Mouse (Mus musculus) adrenal gland, postnatal 36 days (tissue): ENCODE results near the gene Tgds. TPM values are rescaled to one million over a fixed set of nuclear protein-coding genes. Genes with fewer than 3 reads are reported as not detected.
"Not testable (repeated sequence)": the region's sequence is repeated elsewhere in the genome, so short reads cannot be mapped to it uniquely, and the experiment has no call there.

Source experiments
- DNase-seq, 2 experiments: peaks; one replicate each; pipeline ENCODE4 v3.0.0; 2021; ENCODE audit warnings: mixed read lengths in 1 of 2
- total RNA-seq, 2 experiments: library from RNA; stranded (reverse); gene quantifications; 2 replicates each; pipeline ENCODE4 v1.2.3; 2021

The Tgds gene
- total RNA-seq, 2 experiments from 2014 or later: 17.6 to 24.9 TPM

DNA sequence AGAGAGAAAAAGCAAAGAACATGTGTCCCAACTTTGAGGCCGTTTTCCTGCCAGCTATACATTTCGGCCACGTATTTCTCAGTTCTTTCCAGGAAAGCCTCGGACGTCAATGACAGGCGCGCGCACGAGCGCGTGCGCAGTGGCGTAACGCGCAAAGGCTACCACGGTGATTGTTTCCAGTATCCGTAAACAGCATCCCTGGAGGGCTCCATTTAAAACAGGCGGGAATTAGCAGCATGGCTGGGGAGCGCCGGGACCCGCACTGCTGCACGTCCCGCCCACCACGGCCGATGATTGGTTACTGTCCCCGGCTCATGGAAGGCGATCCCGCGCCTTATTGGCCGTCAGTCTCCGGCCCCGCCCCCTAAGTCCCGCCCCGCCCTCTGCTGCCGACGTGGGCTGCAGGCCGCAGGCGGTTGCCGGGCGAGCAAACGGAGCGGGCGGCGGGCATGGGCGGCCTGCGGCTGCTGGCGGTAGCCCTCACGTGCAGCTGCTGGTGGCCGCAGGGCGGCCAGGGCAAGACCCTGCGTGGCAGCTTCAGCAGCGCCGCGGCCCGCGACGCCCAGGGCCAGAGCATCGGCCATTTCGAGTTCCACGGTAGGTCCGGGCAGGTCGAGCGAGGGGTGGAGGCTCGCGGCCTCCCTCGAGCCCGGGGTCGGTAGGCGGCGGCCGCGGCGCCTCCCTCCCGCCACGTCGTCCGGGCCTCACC lies 4.3 kb upstream of the Tgds start, which contains the start of gene Gpr180:
TSS of gene Gpr180 (plus strand) at position 415 of the 709 bp plus-strand sequence.
- DNase-seq: peak; percentile 98 to 99

DNA sequence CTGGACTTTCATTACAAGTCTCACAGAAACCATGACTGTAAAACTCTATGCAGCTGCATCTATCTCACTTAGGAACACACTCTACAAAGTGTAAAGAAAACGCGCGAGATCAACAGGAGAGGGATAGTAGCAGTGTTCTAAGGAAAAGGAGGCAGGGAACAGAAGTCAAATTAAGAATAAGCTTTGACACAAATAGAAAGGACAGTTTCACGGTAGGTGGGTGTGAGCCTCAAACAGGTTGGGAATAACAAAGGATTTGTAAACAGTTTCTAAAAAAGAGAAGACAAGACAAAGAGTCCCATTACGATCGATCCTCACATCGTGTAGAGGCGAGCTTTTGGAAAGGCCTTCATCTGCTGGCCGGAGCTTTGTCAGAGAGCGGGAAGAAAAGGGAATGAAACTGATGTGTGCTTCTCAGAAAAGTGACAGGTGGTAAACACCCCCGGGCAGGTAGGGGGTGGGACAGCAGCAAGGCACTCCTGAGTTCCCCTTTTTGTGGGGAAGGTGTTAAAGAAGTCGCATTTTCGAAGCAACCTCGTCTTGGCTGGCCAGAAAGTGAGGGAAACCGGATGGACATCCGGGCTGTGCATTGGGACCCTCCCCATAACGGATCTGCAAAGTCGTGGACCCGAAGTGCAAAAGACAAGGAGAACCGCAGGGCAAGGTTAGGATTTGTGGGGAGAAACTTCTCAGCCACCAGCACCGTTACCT lies 469 bp downstream of the Tgds start:
- no peak for DNase-seq

DNA sequence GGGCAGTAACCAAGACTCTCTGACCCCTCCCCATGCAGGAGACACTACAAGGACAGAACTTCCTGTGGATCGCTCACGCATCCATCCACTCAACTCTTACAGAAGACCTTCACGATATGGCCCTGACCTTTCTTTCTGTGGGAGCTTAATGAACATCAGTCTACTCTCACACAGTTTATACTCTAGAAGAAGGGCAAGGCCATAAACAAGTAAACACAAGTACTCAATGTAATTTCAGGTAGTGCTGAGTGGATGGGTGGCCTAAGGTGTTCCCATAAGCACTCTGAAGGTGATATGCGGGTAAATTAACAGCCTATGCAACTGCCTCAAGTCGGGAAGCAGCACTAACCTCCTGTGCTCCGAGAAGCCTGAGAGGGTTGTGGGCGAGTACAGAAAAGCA lies 1.1 kb downstream of the Tgds start:
- no peak for DNase-seq

DNA sequence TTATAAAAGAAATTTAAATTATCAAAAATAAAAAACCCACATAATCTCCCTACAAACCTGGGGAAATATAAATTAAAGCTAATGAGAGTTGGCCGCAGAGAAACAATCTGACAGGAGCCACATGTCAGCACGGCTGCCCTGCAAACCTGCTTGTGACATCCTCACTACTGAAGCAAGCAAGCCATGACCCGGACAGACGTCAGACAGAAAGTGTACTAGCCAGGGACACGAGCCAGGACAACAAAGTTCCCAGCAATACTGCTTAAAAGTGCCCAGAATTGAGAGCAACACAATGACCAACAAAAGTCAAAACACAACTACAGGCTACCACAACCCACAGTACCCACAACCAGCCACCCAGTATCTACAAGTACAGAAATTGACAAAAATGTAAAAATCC lies 6.3 kb downstream of the Tgds start:
- DNase-seq: no peak

DNA sequence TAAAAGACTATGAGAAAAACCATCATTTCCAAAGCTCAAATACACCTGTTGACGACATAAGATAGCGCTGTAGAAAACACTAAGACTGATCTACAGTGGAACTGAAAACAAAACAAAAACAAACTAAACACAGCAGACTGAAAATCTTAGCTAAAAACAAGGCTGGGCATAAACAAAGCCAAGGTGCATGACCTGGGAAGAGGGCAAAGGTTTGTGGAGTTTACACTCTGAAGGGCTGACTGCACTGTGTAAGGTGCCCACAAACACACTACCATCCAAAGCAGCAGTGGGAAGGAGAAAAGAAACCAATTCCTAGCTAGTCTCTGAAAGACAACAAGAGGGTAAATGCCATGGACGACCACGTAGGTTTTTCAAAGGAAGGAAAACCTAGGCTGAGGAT lies 7.8 kb downstream of the Tgds start:
- no peak for DNase-seq

DNA sequence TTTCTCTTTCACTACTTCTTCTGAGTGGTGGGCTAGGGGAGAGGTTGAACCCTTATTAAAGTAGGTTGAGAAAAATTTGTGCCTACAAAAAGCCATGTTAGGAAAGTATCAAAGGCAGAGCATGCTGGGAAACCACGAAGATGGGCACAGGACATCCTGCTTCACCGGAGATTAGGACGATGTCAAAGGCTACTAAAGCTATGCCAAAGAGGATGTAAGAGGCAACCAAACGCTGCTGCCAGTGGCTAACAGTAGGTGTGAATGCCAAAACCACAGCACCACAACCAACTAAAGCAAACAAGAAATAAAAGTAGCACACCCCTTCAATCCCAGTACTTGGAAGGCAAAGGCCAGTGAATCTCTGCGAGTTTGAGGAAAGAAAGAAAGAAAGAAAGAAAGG lies 8.4 kb downstream of the Tgds start:
- DNase-seq: no peak

DNA sequence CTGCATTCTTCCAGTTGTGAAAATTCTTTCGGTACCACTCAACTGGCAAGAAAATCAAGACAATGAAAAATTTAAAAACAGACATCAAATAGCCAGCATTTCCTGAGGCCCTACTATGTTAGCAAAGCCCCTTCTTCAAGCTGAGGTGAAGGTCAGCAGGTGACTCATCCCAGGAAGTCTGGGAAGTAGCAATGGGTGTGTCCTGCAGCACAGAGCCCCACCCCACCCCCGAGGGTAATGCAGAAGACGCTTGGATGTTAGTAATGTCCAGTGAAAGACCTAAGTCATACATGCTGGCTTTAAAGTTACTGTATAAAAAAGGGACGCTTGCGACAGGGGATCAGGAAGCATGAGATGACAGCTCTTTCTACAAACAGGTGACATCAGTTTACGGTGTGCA lies 19.4 kb downstream of the Tgds start:
- DNase-seq: no peak

DNA sequence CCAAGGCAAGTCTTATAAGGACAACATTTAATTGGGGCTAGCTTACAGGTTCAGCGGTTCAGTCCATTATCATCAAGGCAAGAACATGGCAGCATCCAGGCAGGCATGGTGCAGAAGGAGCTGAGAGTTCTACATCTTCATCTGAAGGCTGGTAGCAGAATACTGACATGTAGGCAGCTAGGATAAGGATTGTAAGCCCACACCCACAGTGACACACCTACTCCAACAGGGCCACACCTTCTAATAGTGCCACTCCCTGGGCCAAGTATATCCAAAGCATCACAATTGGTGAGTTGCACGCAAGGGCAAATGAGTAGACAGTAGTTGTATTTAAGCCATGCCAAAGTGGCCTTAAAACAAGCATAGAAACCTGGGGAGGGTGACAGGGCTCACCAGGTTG lies 25.1 kb downstream of the Tgds start:
- not testable (repeated sequence) for DNase-seq

DNA sequence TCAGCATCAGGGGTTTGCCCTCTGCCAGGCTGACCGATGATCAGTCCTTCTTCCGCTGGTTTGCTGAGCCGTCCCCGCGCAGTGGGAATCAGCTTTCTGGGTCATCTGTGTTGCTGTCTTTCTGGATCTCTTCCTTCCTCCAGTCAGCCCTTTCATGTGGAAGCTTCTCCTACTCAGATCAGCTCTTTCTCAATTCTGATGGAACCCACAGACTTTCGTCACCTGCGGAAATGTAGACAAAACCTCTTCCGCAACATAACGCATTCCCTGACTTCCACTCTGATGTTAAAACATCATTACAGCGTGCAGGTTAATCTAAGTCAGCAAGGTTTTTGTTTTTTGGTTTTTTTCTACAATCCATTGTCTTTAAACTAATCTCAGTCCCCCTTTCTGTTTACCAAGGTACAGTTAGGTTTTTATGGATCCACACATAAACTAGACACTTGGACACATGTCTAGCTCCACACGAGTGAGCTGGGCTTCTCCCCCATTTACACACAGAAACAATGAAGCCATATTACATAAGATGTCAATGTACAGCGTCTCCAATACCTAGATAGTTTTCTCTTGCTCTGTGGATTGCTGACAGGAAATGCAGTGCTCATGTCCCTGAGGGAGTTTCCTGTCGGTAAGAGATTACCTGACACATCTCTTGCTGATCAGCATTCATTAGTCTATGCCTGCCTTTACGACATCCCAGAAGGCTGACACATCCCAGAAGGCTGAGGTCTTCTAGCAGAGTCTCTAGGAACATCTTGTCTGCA lies 31.1 kb downstream of the Tgds start:
- no peak for DNase-seq

DNA sequence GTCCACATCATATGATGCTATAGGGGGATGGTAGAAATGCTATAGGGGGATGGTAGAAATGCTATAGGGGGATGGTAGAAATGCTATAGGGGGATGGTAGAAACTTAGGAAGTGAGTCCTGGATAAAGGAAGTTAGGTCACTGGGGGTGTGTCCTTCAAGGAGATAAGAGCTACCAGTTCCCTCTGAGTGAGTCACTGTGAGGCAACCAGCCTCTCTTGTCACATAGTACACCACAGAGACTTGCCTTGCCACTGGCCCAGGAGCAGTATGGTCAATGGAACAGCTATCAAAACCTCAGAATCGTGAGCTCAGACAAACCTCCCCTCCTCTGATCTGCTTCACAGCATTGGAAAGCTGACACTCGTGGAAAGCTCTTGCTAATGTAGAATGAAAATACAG lies 34.3 kb downstream of the Tgds start:
- no peak for DNase-seq

DNA sequence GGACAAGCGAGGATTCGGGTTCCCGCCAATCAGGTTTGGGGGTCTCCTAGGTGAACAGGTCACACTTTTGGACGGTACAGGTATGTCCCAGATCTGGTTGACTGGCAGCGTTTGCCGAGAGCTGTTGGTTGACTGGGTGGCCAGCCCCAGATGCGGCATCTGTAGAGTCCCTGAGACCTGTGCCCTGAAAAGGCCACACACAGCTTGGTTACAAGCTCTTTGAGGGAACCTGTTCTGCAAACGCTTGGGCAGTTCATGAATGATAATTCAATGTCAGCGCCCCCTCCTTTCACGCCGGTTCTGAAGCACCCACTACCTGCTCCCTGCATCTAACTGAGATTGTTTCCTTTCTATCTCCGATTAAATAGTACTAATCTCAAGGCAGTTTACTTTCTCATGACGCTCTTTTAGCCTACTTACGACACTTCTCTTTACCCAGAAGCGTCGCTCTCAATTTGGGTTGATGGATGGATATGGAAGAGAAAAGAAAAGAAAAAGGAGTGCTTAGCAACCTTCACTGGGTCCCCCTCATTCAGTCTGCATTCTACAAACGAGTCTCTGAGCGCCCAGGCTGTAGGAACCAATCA lies 42.7 kb downstream of the Tgds start:
- peak in 1 of 2 experiments; percentile 21 for DNase-seq

DNA sequence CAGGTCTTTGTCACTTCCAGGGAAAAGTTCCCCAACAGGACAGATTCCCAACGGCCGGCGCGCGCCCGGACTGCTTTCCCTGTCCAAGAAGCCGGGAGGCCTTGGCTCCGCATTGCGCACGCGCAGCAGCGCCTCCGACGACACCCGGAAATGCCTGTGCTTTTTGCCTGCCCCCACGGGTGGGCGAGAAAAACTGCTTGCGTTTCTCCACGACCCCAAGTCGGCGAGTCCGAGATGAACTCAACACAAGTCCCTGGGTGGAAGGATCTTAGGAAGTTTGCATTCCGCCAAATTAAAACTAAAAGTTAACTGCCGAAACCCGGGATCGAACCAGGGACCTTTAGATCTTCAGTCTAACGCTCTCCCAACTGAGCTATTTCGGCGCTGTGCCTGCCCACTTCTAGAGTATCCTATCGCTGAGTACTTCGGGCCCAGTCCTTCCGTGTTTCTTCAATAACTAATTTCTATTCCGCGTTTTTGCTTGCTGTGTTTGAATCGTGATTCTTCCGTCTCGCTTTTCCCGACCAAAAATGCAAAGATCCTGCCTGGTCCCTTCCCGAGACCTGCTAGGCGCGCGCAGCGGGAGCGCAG lies 43.2 kb downstream of the Tgds start:
- DNase-seq: peak; percentile 95 to 96

DNA sequence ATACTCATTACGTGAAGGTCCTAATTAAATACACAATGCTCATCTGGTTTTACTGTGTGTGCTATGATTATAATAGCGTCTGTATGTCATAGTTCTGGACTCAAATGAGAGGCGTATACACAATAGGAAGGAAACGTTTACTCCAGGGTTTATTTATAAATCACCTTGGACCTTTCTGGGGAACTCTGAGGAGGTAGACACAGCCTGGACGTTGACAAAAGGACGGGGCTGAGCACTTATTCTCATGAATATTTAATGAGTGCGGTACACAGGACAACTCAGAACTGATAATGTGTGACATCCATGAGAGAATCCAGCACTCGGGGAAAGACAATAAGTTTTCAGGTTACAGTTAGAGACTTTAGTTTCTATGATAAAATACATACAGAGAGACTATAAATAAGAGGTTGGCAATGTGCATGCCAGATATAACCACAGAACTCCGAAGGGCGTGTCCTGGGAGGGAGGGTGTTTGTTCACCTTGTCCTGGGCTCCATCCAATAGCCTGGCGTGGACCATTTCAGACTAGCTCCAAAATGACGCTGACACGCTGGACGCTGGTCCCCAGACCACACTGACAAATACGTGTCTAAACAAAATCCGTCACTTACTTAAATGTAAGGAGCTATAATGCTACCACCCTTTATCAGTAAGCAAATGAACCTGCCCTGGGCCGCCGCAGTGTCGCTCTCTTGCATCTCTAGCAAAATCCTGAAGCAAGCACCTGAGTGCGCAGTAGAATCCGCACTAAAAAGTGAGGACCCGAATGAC lies 43.9 kb downstream of the Tgds start:
- DNase-seq: peak; percentile 31 to 41

DNA sequence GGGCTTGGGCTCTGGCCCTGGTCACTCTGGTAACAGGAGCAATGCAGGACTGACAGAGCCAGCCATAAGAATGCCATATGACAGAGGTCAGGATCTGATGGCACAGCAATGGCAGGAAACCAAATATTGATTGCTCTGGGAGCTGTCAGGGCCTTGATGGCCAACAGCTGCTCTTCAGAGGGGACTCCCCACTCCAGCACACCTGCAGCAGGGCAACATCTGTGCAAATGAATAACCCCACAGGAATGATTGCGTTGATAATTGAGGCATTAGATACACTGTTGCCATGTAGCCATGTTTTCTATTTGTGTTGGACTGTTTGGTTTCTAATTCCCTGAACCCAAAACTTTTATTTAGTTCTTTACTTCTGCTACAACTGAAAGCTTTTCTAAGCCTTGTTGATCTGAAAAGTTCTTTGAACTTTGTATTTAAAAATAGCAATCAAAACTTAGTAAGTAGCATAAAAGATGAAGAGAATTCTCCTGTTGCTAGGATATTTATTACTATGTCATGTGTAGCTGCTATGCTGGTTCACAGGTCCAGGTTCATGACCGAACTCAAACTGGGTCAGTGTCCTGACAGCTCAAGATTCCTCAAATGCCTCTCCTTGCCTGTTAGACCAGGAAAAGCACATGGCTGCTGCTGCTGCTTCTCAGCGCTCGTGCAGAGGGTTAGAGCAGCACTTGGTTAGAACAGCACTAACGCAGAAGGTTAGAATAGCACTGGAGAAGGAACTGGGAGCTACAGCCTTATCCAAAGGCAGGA lies 46.1 kb downstream of the Tgds start:
- DNase-seq: no peak

DNA sequence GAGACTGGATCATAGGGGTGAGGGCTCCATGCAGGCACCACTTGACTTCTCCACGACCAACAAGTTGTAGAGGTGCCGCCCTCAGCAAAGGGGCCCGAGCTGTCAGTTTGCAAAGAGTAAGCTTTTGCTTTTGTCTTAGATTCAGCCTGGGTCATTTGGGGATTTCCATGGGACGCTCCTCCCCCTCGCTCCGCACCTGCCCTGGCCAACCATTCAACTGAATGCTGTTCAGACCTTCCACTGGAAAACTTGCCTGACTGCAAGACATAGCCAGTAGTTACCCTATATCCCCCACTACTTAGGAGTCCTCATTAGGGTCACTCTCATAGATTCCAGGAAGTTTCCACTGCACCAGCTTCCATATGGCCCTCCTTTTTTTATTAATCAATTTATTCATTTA lies 48.7 kb downstream of the Tgds start:
- DNase-seq: no peak

DNA sequence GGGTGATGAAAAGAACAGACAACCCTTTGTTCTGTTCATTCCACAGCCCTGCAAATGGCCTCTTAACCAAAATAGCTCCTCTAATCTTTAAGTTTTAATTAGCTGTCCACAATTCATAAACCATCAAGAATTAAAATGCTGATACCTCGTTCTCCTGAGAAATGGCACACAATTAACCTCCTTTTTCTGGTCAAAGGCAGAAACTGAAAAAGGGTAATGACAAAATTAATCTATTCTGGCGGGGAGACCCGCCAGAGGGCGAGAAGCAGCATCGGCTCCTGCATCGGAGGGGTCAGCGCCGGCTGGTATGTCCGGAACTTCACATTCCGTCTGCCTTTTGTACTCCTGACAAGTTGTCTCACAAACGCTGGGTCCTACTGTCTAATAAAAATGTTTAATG lies 51.9 kb downstream of the Tgds start:
- DNase-seq: no peak

DNA sequence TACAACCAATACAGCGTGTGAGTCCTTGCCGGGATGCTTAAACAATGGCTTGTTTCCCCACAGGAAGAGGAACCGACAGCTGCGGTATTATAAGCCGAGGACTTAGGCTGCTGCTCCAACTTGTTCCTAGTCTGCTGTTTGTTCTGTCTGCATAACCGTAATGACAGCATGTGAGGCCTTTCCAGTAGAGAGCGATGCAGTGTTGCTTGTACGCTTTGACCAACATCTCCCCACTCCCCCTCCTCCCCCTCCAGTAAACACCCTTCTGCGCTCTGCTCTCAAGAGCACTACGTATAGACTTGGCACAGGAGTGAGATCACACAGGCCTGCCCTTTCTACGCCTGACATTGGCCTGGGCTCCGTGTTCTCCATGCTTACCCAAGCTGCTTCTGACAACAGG lies 62.5 kb downstream of the Tgds start:
- no peak for DNase-seq

DNA sequence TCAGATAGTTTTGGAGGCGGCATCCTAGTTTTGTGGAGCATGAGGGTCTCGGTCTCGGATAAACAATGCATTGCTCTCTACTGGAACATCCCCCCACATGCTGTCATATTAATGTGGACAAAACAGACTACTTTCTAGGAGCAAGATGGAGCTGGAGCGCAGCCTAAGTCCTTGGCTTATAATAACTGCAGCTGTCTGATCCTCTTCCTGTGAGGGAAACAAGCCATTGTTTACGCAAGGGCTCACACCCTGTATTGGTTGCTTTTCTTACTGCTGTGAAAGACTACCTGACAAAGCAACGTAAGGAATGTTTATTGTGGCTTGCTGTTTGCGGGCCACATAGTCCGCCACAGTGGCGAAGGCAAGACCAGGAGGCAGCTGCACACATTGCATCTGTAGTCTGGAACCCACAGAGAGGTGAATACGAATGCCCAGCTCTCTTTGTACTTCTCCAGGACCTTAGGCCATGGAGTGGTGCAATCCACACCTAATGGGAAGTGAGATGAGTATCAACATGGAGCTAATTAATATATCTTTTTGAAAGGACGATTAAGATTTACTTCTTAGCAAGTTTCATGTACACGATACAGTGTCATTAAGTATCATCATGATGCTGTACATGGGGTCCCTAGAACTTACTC lies 63.0 kb downstream of the Tgds start:
- DNase-seq: no peak
